Mouse (Mus musculus): Measurements from ENCODE around the gene Sag. TPM values are rescaled to one million over a fixed set of nuclear protein-coding genes. Genes with fewer than 3 reads are reported as not detected.

Sag gene
- polyA plus RNA-seq, 1 experiment from 2014 or later: 3.0 TPM

DNA sequence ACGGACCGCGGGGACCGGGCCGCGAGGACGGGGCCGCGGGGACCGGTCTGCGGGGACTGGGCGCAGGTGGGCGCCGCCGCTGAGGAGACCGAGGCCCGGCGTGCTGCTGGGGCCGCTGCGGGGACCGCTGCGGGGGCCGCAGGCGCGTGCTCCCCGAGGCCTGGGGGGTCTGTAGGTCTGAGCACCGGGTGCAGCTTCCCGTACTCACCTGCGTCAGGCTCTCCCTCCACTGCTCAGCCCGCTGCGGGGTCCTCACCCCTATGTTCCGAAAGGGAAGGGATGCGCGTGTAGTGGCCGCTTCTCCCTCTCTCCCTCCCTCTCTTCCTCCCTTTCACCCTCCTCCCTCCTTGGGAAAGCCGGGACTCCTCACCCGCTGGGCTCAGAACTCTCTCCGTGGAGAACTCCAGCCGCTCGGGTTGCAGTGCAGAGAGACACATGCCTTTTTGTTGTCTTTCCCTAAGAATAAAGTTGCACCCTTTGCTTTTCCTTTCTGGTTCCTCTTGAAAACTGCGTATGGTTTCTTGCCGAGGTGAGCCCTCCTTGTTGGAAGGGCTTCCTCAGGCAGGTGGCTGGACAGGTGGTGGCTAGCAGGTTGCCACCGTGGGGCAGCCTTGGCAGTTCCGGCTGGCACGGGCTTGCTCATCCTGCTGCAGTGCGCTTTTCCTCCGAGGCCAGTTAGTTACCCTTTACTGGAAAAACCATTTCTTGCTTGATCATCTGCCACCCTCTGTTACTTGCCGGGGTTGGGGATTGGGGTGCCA lies 50.3 kb downstream of the Sag start:
- H3K4me1 ChIP-seq (replicated peaks; ENCODE audit: control insufficient read depth, insufficient read depth, low read length): peaks cover 20% of the 10 kb centered on the region
- no peaks in the 10 kb centered on the region for H3K36me3 ChIP-seq (ENCODE audit: control insufficient read depth, insufficient read depth, low read length)
- ATAC-seq (replicated peaks; ENCODE audit: low FRiP score) (peak; percentile 32; the same call in 1 of the 2 replicates), DNase-seq (ENCODE audit: low spot score) (peak; percentile 64)
- no peaks in the 10 kb centered on the region for H3K27me3 ChIP-seq (replicated peaks; ENCODE audit: control insufficient read depth, insufficient read depth, low read length)
- peak overlapping the region; percentile 64 for H3K27ac ChIP-seq (ENCODE audit: low read depth, low read length)
- WGBS: under 1% methylated on average over 45 of the region's 48 CpGs
- no peaks in the 10 kb centered on the region for H3K9me3 ChIP-seq (ENCODE audit: control insufficient read depth, low read length)
- H3K4me2 ChIP-seq: peak overlapping the region; percentile 98
- peak overlapping the region; percentile 98 for H3K4me3 ChIP-seq (ENCODE audit: low read depth, low read length)
- H3K9ac ChIP-seq (ENCODE audit: low read depth, low read length): peak overlapping the region; percentile 94

DNA sequence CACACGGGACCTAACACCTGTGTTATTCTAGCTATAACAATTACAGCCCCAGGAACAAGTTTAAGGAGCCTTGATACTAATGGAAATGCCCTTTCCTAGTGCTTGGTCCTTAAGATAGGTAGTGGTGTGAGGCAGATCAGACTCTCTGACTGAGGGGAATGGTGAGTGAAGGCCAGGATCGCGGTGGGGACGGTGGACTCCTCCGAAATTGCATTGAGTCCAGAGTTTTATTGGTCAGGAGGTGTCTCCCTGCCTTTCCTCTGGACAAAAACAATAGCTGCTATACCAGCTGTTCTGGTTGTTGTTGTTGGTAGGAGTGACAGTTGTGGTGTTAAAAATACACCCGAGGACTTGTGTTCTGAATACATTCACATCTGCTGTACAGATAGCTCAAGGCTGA lies 50.9 kb downstream of the Sag start:
- no peak for ATAC-seq (replicated peaks; ENCODE audit: low FRiP score)

DNA sequence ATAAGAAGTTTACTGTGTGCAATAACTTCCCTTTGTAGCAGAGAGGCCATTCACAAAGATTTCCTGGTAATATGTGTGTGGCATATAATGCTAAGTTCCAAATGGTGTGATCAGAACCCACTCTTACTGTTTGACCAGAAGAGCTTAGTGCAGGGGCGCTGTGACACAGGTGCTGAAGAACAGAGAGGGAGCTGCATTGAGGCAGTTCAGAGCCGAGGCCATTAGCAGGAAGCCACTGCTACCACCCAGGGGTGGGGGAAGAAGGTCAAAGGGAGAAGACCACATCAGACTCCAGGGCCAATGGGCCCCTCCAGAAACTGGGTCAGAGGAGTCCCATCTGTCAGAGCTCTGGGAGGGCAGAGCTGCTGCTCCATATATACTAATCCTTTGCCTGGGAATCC lies 51.4 kb downstream of the Sag start:
- 0 out of 2 replicates have a peak overlapping the region, but pooled peaks have one; percentile 28 for H3K27ac ChIP-seq (ENCODE audit: low read depth, low read length)
- H3K4me3 ChIP-seq (ENCODE audit: low read depth, low read length): peak overlapping the region; percentile 98
- WGBS: 17% methylated on average over 2 of the region's 2 CpGs
- H3K27me3 ChIP-seq (replicated peaks; ENCODE audit: control insufficient read depth, insufficient read depth, low read length): no peaks in the 10 kb centered on the region
- H3K4me2 ChIP-seq: peak overlapping the region; percentile 98
- H3K4me1 ChIP-seq (replicated peaks; ENCODE audit: control insufficient read depth, insufficient read depth, low read length): peaks cover 19% of the 10 kb centered on the region
- H3K9ac ChIP-seq (ENCODE audit: low read depth, low read length): peak overlapping the region; percentile 94; the same call in 1 of the 2 replicates
- ATAC-seq (replicated peaks; ENCODE audit: low FRiP score) (no peak), DNase-seq (ENCODE audit: low spot score) (no peak)
- no peaks in the 10 kb centered on the region for H3K9me3 ChIP-seq (ENCODE audit: control insufficient read depth, low read length)
- no peaks in the 10 kb centered on the region for H3K36me3 ChIP-seq (ENCODE audit: control insufficient read depth, insufficient read depth, low read length)

More for the DNA sequence above, 50.9 kb downstream of the Sag start:
- H3K27me3 ChIP-seq (replicated peaks; ENCODE audit: control insufficient read depth, insufficient read depth, low read length): no peaks in the 10 kb centered on the region
- peak overlapping the region; percentile 98 for H3K4me2 ChIP-seq
- no peaks in the 10 kb centered on the region for H3K36me3 ChIP-seq (ENCODE audit: control insufficient read depth, insufficient read depth, low read length)
- H3K9me3 ChIP-seq (ENCODE audit: control insufficient read depth, low read length): no peaks in the 10 kb centered on the region
- peak overlapping the region; percentile 94 for H3K9ac ChIP-seq (ENCODE audit: low read depth, low read length)
- no peak overlapping the region for H3K27ac ChIP-seq (ENCODE audit: low read depth, low read length)
- peaks cover 19% of the 10 kb centered on the region for H3K4me1 ChIP-seq (replicated peaks; ENCODE audit: control insufficient read depth, insufficient read depth, low read length)
- 21% methylated on average over 6 of the region's 6 CpGs for WGBS
- DNase-seq (ENCODE audit: low spot score): no peak
- H3K4me3 ChIP-seq (ENCODE audit: low read depth, low read length): peak overlapping the region; percentile 98

GRCm38 (mm10) chr1:87855522-87855921 lies 52.0 kb downstream of the Sag start:
- Histone ChIP-seq H3K36me3 (ENCODE audit: control insufficient read depth, insufficient read depth, low read length) (no peaks in the 10 kb centered on the region), H3K9ac (ENCODE audit: low read depth, low read length) (no peak overlapping the region), H3K4me2 (peak overlapping the region; percentile 98), H3K9me3 (ENCODE audit: control insufficient read depth, low read length) (no peaks in the 10 kb centered on the region), H3K27me3 (replicated peaks; ENCODE audit: control insufficient read depth, insufficient read depth, low read length) (no peaks in the 10 kb centered on the region), H3K4me3 (ENCODE audit: low read depth, low read length) (no peak overlapping the region), H3K27ac (ENCODE audit: low read depth, low read length) (no peak overlapping the region), H3K4me1 (replicated peaks; ENCODE audit: control insufficient read depth, insufficient read depth, low read length) (peaks cover 19% of the 10 kb centered on the region)
- DNase-seq (ENCODE audit: low spot score): no peak
- WGBS: 73% methylated on average over 1 of the region's 1 CpGs
- no peak for ATAC-seq (replicated peaks; ENCODE audit: low FRiP score)

DNA sequence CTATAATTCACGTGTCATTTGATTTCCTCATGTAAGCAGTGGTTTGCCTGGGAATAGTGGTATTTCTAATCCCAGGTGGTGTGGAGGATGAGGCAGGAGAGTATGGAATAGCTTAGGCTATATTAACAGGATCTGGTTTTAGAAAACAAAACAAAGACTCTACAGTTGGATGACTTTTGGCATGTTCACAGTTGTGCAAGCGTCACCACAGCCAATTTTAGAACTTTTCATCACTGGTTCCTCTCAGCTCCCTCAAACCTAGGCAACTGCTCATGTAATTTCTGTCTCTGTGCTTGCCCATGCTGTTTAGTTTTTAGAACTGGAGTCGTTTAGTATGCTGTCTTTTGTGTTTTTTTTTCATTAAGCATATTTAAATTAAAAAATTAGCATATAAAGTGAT lies 53.3 kb downstream of the Sag start:
- Histone ChIP-seq H3K9me3 (ENCODE audit: control insufficient read depth, low read length) (no peaks in the 10 kb centered on the region), H3K27me3 (replicated peaks; ENCODE audit: control insufficient read depth, insufficient read depth, low read length) (no peaks in the 10 kb centered on the region), H3K4me1 (replicated peaks; ENCODE audit: control insufficient read depth, insufficient read depth, low read length) (peaks cover 19% of the 10 kb centered on the region), H3K36me3 (ENCODE audit: control insufficient read depth, insufficient read depth, low read length) (no peaks in the 10 kb centered on the region), H3K9ac (ENCODE audit: low read depth, low read length) (no peak overlapping the region), H3K4me3 (ENCODE audit: low read depth, low read length) (no peak overlapping the region), H3K27ac (ENCODE audit: low read depth, low read length) (no peak overlapping the region), H3K4me2 (no peak overlapping the region)
- DNase-seq (ENCODE audit: low spot score): no peak
- ATAC-seq (replicated peaks; ENCODE audit: low FRiP score): no peak
- WGBS: 73% methylated on average over 3 of the region's 3 CpGs

DNA sequence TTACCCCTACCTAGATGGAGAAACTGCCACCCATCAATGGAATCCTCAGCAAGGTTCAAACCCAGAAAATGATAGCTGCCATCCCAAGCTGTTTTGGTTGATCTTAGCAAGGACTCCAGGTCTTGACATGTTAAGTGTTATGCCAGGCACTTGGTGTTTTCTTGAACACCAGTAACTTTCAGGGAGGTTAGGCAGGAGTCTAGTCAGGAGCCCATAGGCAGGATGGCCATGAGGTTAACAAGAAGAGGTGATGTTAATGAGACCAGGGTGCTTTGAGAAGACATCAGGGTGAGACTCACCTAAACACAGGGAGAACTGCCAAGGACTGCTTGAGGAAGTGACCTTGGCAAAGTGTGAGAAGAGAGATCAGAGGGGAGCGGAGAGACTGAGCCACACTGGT lies 54.6 kb downstream of the Sag start:
- ATAC-seq (replicated peaks; ENCODE audit: low FRiP score) (no peak), DNase-seq (ENCODE audit: low spot score) (no peak)
- WGBS: 88% methylated on average over 1 of the region's 1 CpGs
- Histone ChIP-seq H3K4me2 (no peak overlapping the region), H3K4me3 (ENCODE audit: low read depth, low read length) (no peak overlapping the region), H3K27ac (ENCODE audit: low read depth, low read length) (no peak overlapping the region), H3K27me3 (replicated peaks; ENCODE audit: control insufficient read depth, insufficient read depth, low read length) (no peaks in the 10 kb centered on the region), H3K9ac (ENCODE audit: low read depth, low read length) (no peak overlapping the region), H3K4me1 (replicated peaks; ENCODE audit: control insufficient read depth, insufficient read depth, low read length) (peaks cover 26% of the 10 kb centered on the region), H3K9me3 (ENCODE audit: control insufficient read depth, low read length) (no peaks in the 10 kb centered on the region), H3K36me3 (ENCODE audit: control insufficient read depth, insufficient read depth, low read length) (no peaks in the 10 kb centered on the region)

DNA sequence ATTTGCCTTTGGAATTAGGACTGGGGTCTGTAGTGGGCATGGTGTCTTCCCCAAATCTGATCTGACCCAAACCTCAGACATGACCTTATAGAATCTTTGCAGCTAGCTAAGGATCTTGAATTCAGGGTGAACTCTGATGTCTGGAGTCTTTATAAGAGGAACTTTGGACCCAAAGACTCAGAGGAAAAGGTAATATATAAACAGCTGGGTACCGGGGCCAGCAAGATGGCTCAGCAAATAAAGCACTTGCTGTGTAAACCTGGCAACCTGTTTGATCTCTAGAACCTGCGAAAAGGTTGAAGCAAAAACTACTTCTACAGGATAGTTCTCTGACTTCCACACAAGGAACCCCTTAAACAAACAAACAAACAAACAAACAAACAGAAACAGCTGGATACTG lies 55.0 kb downstream of the Sag start:
- DNase-seq (ENCODE audit: low spot score) (no peak), ATAC-seq (replicated peaks; ENCODE audit: low FRiP score) (no peak)
- Histone ChIP-seq H3K36me3 (ENCODE audit: control insufficient read depth, insufficient read depth, low read length) (no peaks in the 10 kb centered on the region), H3K27me3 (replicated peaks; ENCODE audit: control insufficient read depth, insufficient read depth, low read length) (no peaks in the 10 kb centered on the region), H3K4me1 (replicated peaks; ENCODE audit: control insufficient read depth, insufficient read depth, low read length) (peaks cover 26% of the 10 kb centered on the region), H3K4me3 (ENCODE audit: low read depth, low read length) (no peak overlapping the region), H3K9me3 (ENCODE audit: control insufficient read depth, low read length) (no peaks in the 10 kb centered on the region), H3K4me2 (no peak overlapping the region), H3K9ac (ENCODE audit: low read depth, low read length) (no peak overlapping the region), H3K27ac (ENCODE audit: low read depth, low read length) (no peak overlapping the region)
- 70% methylated on average over 2 of the region's 2 CpGs for WGBS

DNA sequence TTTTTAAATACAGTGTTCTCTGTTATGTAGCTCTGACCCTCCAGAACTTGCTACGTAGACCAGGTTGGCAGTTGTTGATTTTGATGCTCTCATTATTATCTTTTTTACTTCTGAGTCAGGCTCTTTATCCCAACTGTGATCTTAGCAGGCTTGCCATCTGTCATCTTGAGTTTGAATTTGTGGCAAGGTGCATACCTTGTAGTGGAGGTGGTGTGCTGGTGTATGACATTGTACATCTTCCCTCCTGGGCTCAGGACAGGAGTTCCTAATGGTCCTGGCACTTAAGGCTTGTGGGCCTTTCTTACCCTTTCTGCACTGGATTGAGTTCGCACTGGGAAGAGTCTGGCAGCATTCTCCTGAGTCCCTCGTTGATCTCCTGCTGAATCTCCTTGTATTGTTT lies 60.1 kb downstream of the Sag start:
- no peak overlapping the region for H3K4me2 ChIP-seq
- no peaks in the 10 kb centered on the region for H3K27me3 ChIP-seq (replicated peaks; ENCODE audit: control insufficient read depth, insufficient read depth, low read length)
- H3K9ac ChIP-seq (ENCODE audit: low read depth, low read length): no peak overlapping the region
- DNase-seq (ENCODE audit: low spot score): no peak
- no peaks in the 10 kb centered on the region for H3K9me3 ChIP-seq (ENCODE audit: control insufficient read depth, low read length)
- no peaks in the 10 kb centered on the region for H3K36me3 ChIP-seq (ENCODE audit: control insufficient read depth, insufficient read depth, low read length)
- H3K27ac ChIP-seq (ENCODE audit: low read depth, low read length): no peak overlapping the region
- peaks cover 18% of the 10 kb centered on the region for H3K4me1 ChIP-seq (replicated peaks; ENCODE audit: control insufficient read depth, insufficient read depth, low read length)
- H3K4me3 ChIP-seq (ENCODE audit: low read depth, low read length): no peak overlapping the region
- ATAC-seq (replicated peaks; ENCODE audit: low FRiP score): no peak
- 68% methylated on average over 3 of the region's 3 CpGs for WGBS

DNA sequence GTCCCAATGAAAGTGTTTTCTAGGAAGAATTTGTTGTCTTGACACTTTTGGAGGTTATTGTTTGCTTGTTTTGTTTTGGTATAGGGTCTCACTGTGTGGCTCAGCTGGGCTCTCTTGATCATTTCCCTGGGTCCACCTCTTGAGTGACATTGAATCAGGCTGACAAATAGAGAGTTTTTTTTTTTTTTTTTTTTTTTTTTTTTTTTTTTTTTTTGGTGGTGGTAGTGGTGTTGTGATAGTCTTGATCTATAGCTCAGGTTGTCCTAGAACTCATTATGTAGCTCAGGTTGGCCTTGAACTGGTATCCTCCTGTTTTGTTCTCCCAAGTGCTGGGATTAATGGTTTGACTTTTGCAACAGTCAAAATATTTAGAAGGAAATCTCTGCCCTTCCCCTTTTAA lies 61.4 kb downstream of the Sag start:
- no peak for ATAC-seq (replicated peaks; ENCODE audit: low FRiP score)

More for the DNA sequence above, 61.4 kb downstream of the Sag start:
- H3K4me3 ChIP-seq (ENCODE audit: low read depth, low read length): no peak overlapping the region
- H3K4me2 ChIP-seq: no peak overlapping the region
- peaks cover 18% of the 10 kb centered on the region for H3K4me1 ChIP-seq (replicated peaks; ENCODE audit: control insufficient read depth, insufficient read depth, low read length)
- DNase-seq (ENCODE audit: low spot score): no peak
- no peaks in the 10 kb centered on the region for H3K9me3 ChIP-seq (ENCODE audit: control insufficient read depth, low read length)
- no peak overlapping the region for H3K27ac ChIP-seq (ENCODE audit: low read depth, low read length)
- H3K9ac ChIP-seq (ENCODE audit: low read depth, low read length): no peak overlapping the region
- no peaks in the 10 kb centered on the region for H3K36me3 ChIP-seq (ENCODE audit: control insufficient read depth, insufficient read depth, low read length)
- H3K27me3 ChIP-seq (replicated peaks; ENCODE audit: control insufficient read depth, insufficient read depth, low read length): no peaks in the 10 kb centered on the region
